8 mouse cellular contexts compared by ENCODE assay signal in genomic region chr10:21188564-21189274, GRCm38 (mm10). TPM values are rescaled to one million over a fixed set of nuclear protein-coding genes. Genes with fewer than 3 reads are reported as not detected.
DNase-seq lines count a peak whose midpoint lies in the region; ATAC-seq and TF ChIP-seq lines count a peak whose summit lies in the region.

No protein-coding gene starts in this region.

- H3K4me3 ChIP-seq in CH12.LX (replicated peaks in 1 of 3; ENCODE audit: low read depth in 2 of 3, low read length in 2 of 3, poor library complexity in 1 of 3), result peak overlapping the region; percentile 49 to 56 (median 50)
- peak overlapping the region; percentile 18; the same call in 1 of the 2 replicates for H3K4me3 ChIP-seq in embryonic facial prominence, embryonic 11.5 days (ENCODE audit: low read depth, low read length)
- H3K4me3 ChIP-seq in heart, embryonic 14.5 days (ENCODE audit: control insufficient read depth in 1 of 2, insufficient read depth in 1 of 2, low read depth in 1 of 2, low read length in 2 of 2), result peak overlapping the region; percentile 42 to 44
- H3K4me3 ChIP-seq in kidney, postnatal 0 days (replicated peaks; ENCODE audit: low read depth, low read length), result peak overlapping the region; percentile 30
- no peak overlapping the region for H3K4me3 ChIP-seq in liver, adult 2 months (ENCODE audit: insufficient read depth, low read depth, low read length)
- H3K4me3 ChIP-seq in stomach, postnatal 0 days (ENCODE audit: low read depth, low read length), result peak overlapping the region; percentile 34

- TF ChIP-seq EP300 in CH12.LX (IDR thresholded peaks at IDR 0.05; ENCODE audit: low read length), result no peak; the same call in 1 of the 2 replicates
- no peak for TF ChIP-seq EP300 in stomach, postnatal 0 days (optimal IDR thresholded peaks at IDR 0.05)

- H3K27me3 ChIP-seq in CH12.LX (replicated peaks), result no peaks in the 10 kb centered on the region
- no peaks in the 10 kb centered on the region for H3K27me3 ChIP-seq in embryonic facial prominence, embryonic 11.5 days (ENCODE audit: control insufficient read depth, insufficient read depth, low read length)
- no peaks in the 10 kb centered on the region for H3K27me3 ChIP-seq in heart, embryonic 14.5 days (ENCODE audit: control insufficient read depth, insufficient read depth, low read length)
- no peaks in the 10 kb centered on the region for H3K27me3 ChIP-seq in kidney, postnatal 0 days (ENCODE audit: insufficient read depth, low read length)
- no peaks in the 10 kb centered on the region for H3K27me3 ChIP-seq in liver, adult 2 months (ENCODE audit: control insufficient read depth, insufficient read depth, low read length)
- H3K27me3 ChIP-seq in stomach, postnatal 0 days (ENCODE audit: control insufficient read depth, insufficient read depth, low read length), result no peaks in the 10 kb centered on the region

- WGBS in embryonic facial prominence, embryonic 11.5 days, result 29% methylated on average over 11 of the region's 11 CpGs
- 22% methylated on average over 11 of the region's 11 CpGs for WGBS in heart, embryonic 14.5 days
- 21% methylated on average over 11 of the region's 11 CpGs for WGBS in kidney, postnatal 0 days
- 18% methylated on average over 11 of the region's 11 CpGs for WGBS in liver, adult 2 months
- 26% methylated on average over 11 of the region's 11 CpGs for WGBS in stomach, postnatal 0 days

- TF ChIP-seq CTCF in CH12.LX (conservative IDR thresholded peaks at IDR 0.05 in 1 of 2, IDR thresholded peaks at IDR 0.05 in 1 of 2; ENCODE audit: low read depth in 2 of 2, low read length in 2 of 2), result peak in 1 of 2 experiments; percentile 91; a peak in 3 of 4 replicates
- TF ChIP-seq CTCF in kidney, postnatal 0 days (IDR thresholded peaks at IDR 0.05; ENCODE audit: low read depth), result peak; percentile 87
- TF ChIP-seq CTCF in liver, adult 2 months (IDR thresholded peaks at IDR 0.05; ENCODE audit: low read depth, low read length), result peak; percentile 49; the same call in 1 of the 2 replicates
- peak; percentile 90 for TF ChIP-seq CTCF in stomach, postnatal 0 days (IDR thresholded peaks at IDR 0.05; ENCODE audit: low read depth)

- peaks cover 21 to 67% of the 10 kb centered on the region in 2 experiments for H3K4me1 ChIP-seq in CH12.LX (ENCODE audit: control insufficient read depth in 1 of 2, insufficient read depth in 2 of 2)
- H3K4me1 ChIP-seq in embryonic facial prominence, embryonic 11.5 days (ENCODE audit: control insufficient read depth, insufficient read depth, low read length), result no peaks in the 10 kb centered on the region
- 0 out of 4 replicates have a peak, but pooled peaks cover 0 to 2% of the 10 kb centered on the region in 2 experiments for H3K4me1 ChIP-seq in heart, embryonic 14.5 days (ENCODE audit: control insufficient read depth in 2 of 2, insufficient read depth in 2 of 2, low read length in 2 of 2)
- H3K4me1 ChIP-seq in kidney, postnatal 0 days (replicated peaks; ENCODE audit: insufficient read depth, low read length), result no peaks in the 10 kb centered on the region
- no peaks in the 10 kb centered on the region for H3K4me1 ChIP-seq in liver, adult 2 months (ENCODE audit: control insufficient read depth, insufficient read depth, low read length)
- H3K4me1 ChIP-seq in stomach, postnatal 0 days (replicated peaks; ENCODE audit: control insufficient read depth, insufficient read depth), result no peaks in the 10 kb centered on the region

- TF ChIP-seq RAD21 in CH12.LX (IDR thresholded peaks at IDR 0.05; ENCODE audit: low read depth, low read length), result peak; percentile 90

- no peaks in the 10 kb centered on the region for H3K36me3 ChIP-seq in CH12.LX (replicated peaks in 1 of 2; ENCODE audit: control insufficient read depth in 1 of 2, insufficient read depth in 1 of 2, low read length in 1 of 2)
- H3K36me3 ChIP-seq in embryonic facial prominence, embryonic 11.5 days (replicated peaks; ENCODE audit: control insufficient read depth, insufficient read depth, low read depth, low read length), result no peaks in the 10 kb centered on the region
- no peaks in the 10 kb centered on the region for H3K36me3 ChIP-seq in heart, embryonic 14.5 days (ENCODE audit: control insufficient read depth, insufficient read depth, low read length)
- no peaks in the 10 kb centered on the region for H3K36me3 ChIP-seq in kidney, postnatal 0 days (ENCODE audit: insufficient read depth, low read length)
- H3K36me3 ChIP-seq in liver, adult 2 months (ENCODE audit: control insufficient read depth, insufficient read depth, low read length), result no peaks in the 10 kb centered on the region
- no peaks in the 10 kb centered on the region for H3K36me3 ChIP-seq in stomach, postnatal 0 days (ENCODE audit: control insufficient read depth, insufficient read depth, low read length)

- peak overlapping the region; percentile 84 for H3K9ac ChIP-seq in CH12.LX (ENCODE audit: insufficient read depth, low read depth)
- peak overlapping the region; percentile 47; the same call in 1 of the 2 replicates for H3K9ac ChIP-seq in embryonic facial prominence, embryonic 11.5 days (replicated peaks; ENCODE audit: low read length)
- H3K9ac ChIP-seq in heart, embryonic 14.5 days (ENCODE audit: low read length), result peak overlapping the region; percentile 50
- 0 out of 2 replicates have a peak overlapping the region, but pooled peaks have one; percentile 43 for H3K9ac ChIP-seq in kidney, postnatal 0 days (ENCODE audit: low read depth, low read length)
- H3K9ac ChIP-seq in liver, adult 2 months (ENCODE audit: low read depth, low read length), result no peak overlapping the region
- H3K9ac ChIP-seq in stomach, postnatal 0 days (ENCODE audit: low read length), result peak overlapping the region; percentile 31; the same call in 1 of the 2 replicates

- H3K4me2 ChIP-seq in CH12.LX (ENCODE audit: insufficient read depth, low read depth, poor library complexity, severe bottlenecking), result peak overlapping the region; percentile 70
- peak overlapping the region; percentile 8; the same call in 1 of the 2 replicates for H3K4me2 ChIP-seq in embryonic facial prominence, embryonic 11.5 days (ENCODE audit: low read depth, low read length)
- H3K4me2 ChIP-seq in heart, embryonic 14.5 days (ENCODE audit: low read length), result peak overlapping the region; percentile 72
- H3K4me2 ChIP-seq in kidney, postnatal 0 days (ENCODE audit: low read length), result peak overlapping the region; percentile 55
- H3K4me2 ChIP-seq in stomach, postnatal 0 days (replicated peaks; ENCODE audit: low read depth), result peak overlapping the region; percentile 53

- peak overlapping the region; percentile 54 for H3K27ac ChIP-seq in CH12.LX (ENCODE audit: insufficient read depth, low read depth)
- no peak overlapping the region for H3K27ac ChIP-seq in embryonic facial prominence, embryonic 11.5 days (replicated peaks; ENCODE audit: low read depth, low read length)
- no peak overlapping the region for H3K27ac ChIP-seq in heart, embryonic 14.5 days (replicated peaks in 1 of 2; ENCODE audit: control insufficient read depth in 1 of 2, insufficient read depth in 1 of 2, low read depth in 2 of 2, low read length in 2 of 2)
- H3K27ac ChIP-seq in kidney, postnatal 0 days, result no peak overlapping the region
- H3K27ac ChIP-seq in liver, adult 2 months (replicated peaks; ENCODE audit: insufficient read depth, low read depth, low read length), result no peak overlapping the region
- no peak overlapping the region for H3K27ac ChIP-seq in stomach, postnatal 0 days (replicated peaks)

- DNase-seq in CH12.LX (ENCODE audit: extremely low read depth), result peak; percentile 78
- peak; percentile 18 for DNase-seq in adrenal gland, postnatal 25 days
- peak; percentile 81 for DNase-seq in embryonic facial prominence, embryonic 11.5 days (ENCODE audit: low spot score)
- DNase-seq in kidney, postnatal 0 days (ENCODE audit: low spot score), result peak; percentile 89
- peak; percentile 49 for DNase-seq in liver, adult 2 months (ENCODE audit: extremely low read depth, low read depth, low spot score)
- peak; percentile 70 for DNase-seq in naive thymus-derived CD4-positive, alpha-beta T cell, adult 2 months (ENCODE audit: low read depth)
- DNase-seq in stomach, postnatal 0 days (ENCODE audit: low spot score), result peak; percentile 59

- no peak for ATAC-seq in embryonic facial prominence, embryonic 11.5 days (replicated peaks; ENCODE audit: insufficient number of reproducible peaks, low FRiP score, low TSS enrichment, low read depth)
- ATAC-seq in heart, embryonic 14.5 days (ENCODE audit: insufficient number of reproducible peaks, insufficient read depth, low FRiP score, low read depth), result no peak
- ATAC-seq in kidney, postnatal 0 days (replicated peaks; ENCODE audit: low FRiP score, low read depth), result no peak
- 0 out of 2 replicates have a peak, but pooled peaks have one; percentile 60 for ATAC-seq in stomach, postnatal 0 days (ENCODE audit: low FRiP score, low TSS enrichment)

- in situ Hi-C loops in CH12.LX (cut with MboI; ENCODE audit: low pct_ligation_motif_present, low pct_unique_long_range_greater_than_20kb, low sequenced_read_pairs), result loop anchor here (10.0 to 25.0 kb wide), 3 partner anchors 99 to 204 kb away; partner anchors contain the start of gene Hbs1l

- dilution Hi-C loops in CH12.LX (cut with MboI; ENCODE audit: extremely low pct_ligation_motif_present, extremely low pct_unique_long_range_greater_than_20kb, low sequenced_read_pairs), result no loop called here

- TF ChIP-seq POLR2A in CH12.LX (IDR thresholded peaks at IDR 0.05; ENCODE audit: low read depth, low read length), result no peak; the same call in 1 of the 2 replicates
- TF ChIP-seq POLR2A in liver, adult 2 months (IDR thresholded peaks at IDR 0.05; ENCODE audit: extremely low read depth, insufficient read depth, low read length), result no peak

- no peaks in the 10 kb centered on the region for H3K79me2 ChIP-seq in CH12.LX (replicated peaks; ENCODE audit: control insufficient read depth, extremely low read depth, insufficient read depth, poor library complexity, severe bottlenecking)
- H3K79me2 ChIP-seq in liver, adult 2 months (ENCODE audit: control insufficient read depth, insufficient read depth, low read length), result no peaks in the 10 kb centered on the region

- H3K9me3 ChIP-seq in CH12.LX (replicated peaks; ENCODE audit: low read length), result no peaks in the 10 kb centered on the region
- no peaks in the 10 kb centered on the region for H3K9me3 ChIP-seq in embryonic facial prominence, embryonic 11.5 days (replicated peaks; ENCODE audit: control insufficient read depth, low read length)
- H3K9me3 ChIP-seq in heart, embryonic 14.5 days (ENCODE audit: control insufficient read depth, low read length), result no peaks in the 10 kb centered on the region
- no peaks in the 10 kb centered on the region for H3K9me3 ChIP-seq in kidney, postnatal 0 days (replicated peaks; ENCODE audit: low read length)
- no peaks in the 10 kb centered on the region for H3K9me3 ChIP-seq in stomach, postnatal 0 days (ENCODE audit: control insufficient read depth, low read length)

RNA-seq across cellular contexts. Expression of gene Myb, which starts 27.9 kb away (rescaled TPM):
- total RNA-seq in CH12.LX (2012; rRNA removed) (11.1 and 16.5 TPM in 2 replicates), CH12.LX (2014; rRNA removed) (19.1 and 21.1 TPM in 2 replicates)
- 18.5 and 24.0 TPM in 2 replicates for polyA plus RNA-seq in CH12.LX (2012; ENCODE audit: insufficient read length, low read depth)
- total RNA-seq in adrenal gland, postnatal 25 days (2021), result 0.21 and 0.38 TPM in 2 replicates
- polyA plus RNA-seq in embryonic facial prominence, embryonic 11.5 days (2014; fragmentation: Nextera tagmentation; extraction: Ambion mirVana), result 7.1 and 8.8 TPM in 2 replicates
- 0.90 and 1.0 TPM in 2 replicates for polyA plus RNA-seq in heart, embryonic 14.5 days (2014; fragmentation: Nextera tagmentation; extraction: Ambion mirVana)
- polyA plus RNA-seq in kidney, postnatal 0 days (2015; fragmentation: Nextera tagmentation; extraction: Ambion mirVana), result 2.2 and 2.7 TPM in 2 replicates
- 0.09 TPM in 1 of 2 replicates, not detected in the other for total RNA-seq in liver, adult 2 months (2014; rRNA removed)
- polyA plus RNA-seq in liver, adult 2 months (2012; rRNA removed), result 0.10 TPM in 1 of 2 replicates, not detected in the other
- polyA plus RNA-seq in stomach, postnatal 0 days (2015; fragmentation: Nextera tagmentation; extraction: Ambion mirVana), result 2.0 and 2.1 TPM in 2 replicates

Comparison
In these comparisons a context has a peak if more than half of its experiments do, and no peak if none do; other contexts are left out.
1. DNase-seq: peak in every context shown above with its lines; median percentile 89 in kidney, postnatal 0 days; 81 in embryonic facial prominence, embryonic 11.5 days; 78 in CH12.LX; 70 in naive thymus-derived CD4-positive, alpha-beta T cell, adult 2 months; 59 in stomach, postnatal 0 days; 49 in liver, adult 2 months; 18 in adrenal gland, postnatal 25 days.
2. H3K4me2 ChIP-seq: peak in every context shown above with its lines; median percentile 72 in heart, embryonic 14.5 days; 70 in CH12.LX; 55 in kidney, postnatal 0 days; 53 in stomach, postnatal 0 days; 8 in embryonic facial prominence, embryonic 11.5 days.